Mouse (Mus musculus) left cerebral cortex, adult 2 months (tissue): ENCODE results near the gene Hs3st3a1. TPM values are rescaled to one million over a fixed set of nuclear protein-coding genes. Genes with fewer than 3 reads are reported as not detected.

Source experiments
- DNase-seq, 2 experiments: peaks; one replicate each; pipeline ENCODE4 v3.0.0; 2021 to 2022; ENCODE audit warnings: low spot score in 2 of 2, mixed read lengths in 1 of 2; ENCODE audit errors: extremely low spot score in 1 of 2
- H3K27ac ChIP-seq: fragments of 200-600 bp; 2 replicates; pipeline ENCODE4 v1.8.1; 2022
- H3K4me3 ChIP-seq: fragments of 200-600 bp; 2 replicates; pipeline ENCODE4 v1.8.1; 2022
- CTCF ChIP-seq: fragments of 200-600 bp; IDR thresholded peaks from 2 replicates; pipeline ENCODE4 v1.8.1; 2022; ENCODE audit warnings: antibody characterized with exemption, mild to moderate bottlenecking, moderate library complexity
- intact Hi-C: fragments of 180-260 bp; cut with DNase I; formaldehyde crosslinking; loops from one replicate; pipeline ENCODE4 v1.15.1; 2025
- total RNA-seq, 2 experiments: library from RNA; stranded (reverse); gene quantifications; 2 replicates each; pipeline ENCODE4 v1.2.3; 2021

Gene Hs3st3a1
- total RNA-seq, 2 experiments from 2014 or later = 1.1 TPM

- H3K4me3 ChIP-seq = no peak overlapping the region
- no peak for TF ChIP-seq CTCF
- H3K27ac ChIP-seq = no peak overlapping the region
- intact Hi-C loops = no loop called here
- no peak for DNase-seq
Observed at GRCm38 (mm10) chr11:64494448-64494847, 59.3 kb downstream of the Hs3st3a1 start.

DNA sequence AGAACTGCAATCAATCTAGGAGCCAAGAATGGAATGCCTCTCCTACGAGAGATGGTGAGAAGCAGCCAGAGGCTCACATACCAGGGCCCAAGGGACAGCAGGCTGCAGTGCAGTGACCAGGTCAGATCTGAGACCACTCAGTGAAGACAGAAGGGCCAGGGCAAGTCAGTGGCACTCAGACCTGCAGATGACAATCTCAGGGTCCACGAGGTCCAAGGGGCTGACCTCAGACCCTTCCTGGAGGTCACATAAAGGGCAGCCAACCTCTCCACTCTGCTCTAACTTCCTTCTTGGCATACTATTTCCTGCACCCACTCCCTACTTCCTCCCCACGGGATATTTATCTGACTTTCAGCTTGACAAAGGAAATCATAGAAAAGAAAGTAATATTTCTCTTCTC is 60.8 kb downstream of the Hs3st3a1 start:
- no peak overlapping the region for H3K4me3 ChIP-seq
- intact Hi-C loops = no loop called here
- TF ChIP-seq CTCF = no peak
- H3K27ac ChIP-seq = no peak overlapping the region
- DNase-seq = no peak

DNA sequence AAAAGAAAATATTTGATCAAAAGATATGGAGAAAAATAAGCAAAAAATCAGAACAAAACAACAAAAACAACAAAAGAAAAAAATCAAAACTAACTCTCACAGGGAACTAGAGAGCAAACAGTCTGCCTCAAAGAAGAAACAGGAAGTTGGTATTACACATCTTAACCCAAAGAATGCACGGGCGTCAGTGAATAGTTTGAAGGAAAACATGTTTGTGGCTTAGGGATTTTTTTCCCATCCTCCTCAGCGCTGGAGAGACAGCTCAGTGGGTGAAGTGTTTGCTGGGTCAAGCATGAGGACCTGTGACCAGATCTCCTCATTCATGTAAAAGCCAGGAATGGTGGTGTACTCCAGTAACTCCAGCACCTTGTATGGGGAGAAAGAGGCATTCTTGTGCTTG is 61.5 kb downstream of the Hs3st3a1 start:
- intact Hi-C loops = no loop called here
- DNase-seq = no peak
- no peak for TF ChIP-seq CTCF
- Histone ChIP-seq H3K27ac (no peak overlapping the region), H3K4me3 (no peak overlapping the region)

DNA sequence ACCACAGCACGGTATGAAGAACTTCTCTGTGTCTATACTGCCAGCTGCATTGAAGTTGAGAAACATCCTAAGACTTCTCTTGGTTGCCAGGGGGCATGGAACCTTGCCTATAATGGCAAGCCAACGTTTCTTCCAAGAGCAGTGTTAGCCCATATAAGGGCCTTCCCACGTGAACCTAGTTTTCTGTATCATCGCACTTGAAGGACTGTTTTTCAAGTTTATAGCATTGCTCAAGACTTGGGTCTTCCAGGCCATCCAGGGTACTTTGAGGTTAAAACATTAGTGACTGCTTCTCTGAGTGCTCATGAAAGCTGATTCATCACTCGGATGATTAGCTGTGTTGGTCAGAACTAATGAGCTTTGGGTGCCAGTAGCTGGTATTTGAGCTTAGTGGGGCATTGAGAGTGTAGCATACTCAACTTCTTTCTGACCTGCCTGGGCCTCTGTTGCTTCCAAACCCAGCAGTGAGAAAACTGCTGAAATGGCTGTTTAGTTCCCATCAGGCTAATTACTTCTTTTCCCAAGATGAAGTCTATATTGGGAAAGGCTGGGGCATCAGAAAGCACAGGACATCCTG is 65.5 kb downstream of the Hs3st3a1 start:
- no peak for DNase-seq
- no peak overlapping the region for H3K27ac ChIP-seq
- no peak overlapping the region for H3K4me3 ChIP-seq
- intact Hi-C loops = no loop called here
- TF ChIP-seq CTCF = no peak

- Histone ChIP-seq H3K27ac (no peak overlapping the region), H3K4me3 (no peak overlapping the region)
- intact Hi-C loops = no loop called here
- TF ChIP-seq CTCF = no peak
- DNase-seq = no peak
Observed at GRCm38 (mm10) chr11:64503040-64503439, 67.9 kb downstream of the Hs3st3a1 start.

- no peak for DNase-seq
- H3K27ac ChIP-seq = no peak overlapping the region
- intact Hi-C loops = no loop called here
- no peak for TF ChIP-seq CTCF
- no peak overlapping the region for H3K4me3 ChIP-seq
Observed at GRCm38 (mm10) chr11:64505924-64506323, 70.8 kb downstream of the Hs3st3a1 start.

DNA sequence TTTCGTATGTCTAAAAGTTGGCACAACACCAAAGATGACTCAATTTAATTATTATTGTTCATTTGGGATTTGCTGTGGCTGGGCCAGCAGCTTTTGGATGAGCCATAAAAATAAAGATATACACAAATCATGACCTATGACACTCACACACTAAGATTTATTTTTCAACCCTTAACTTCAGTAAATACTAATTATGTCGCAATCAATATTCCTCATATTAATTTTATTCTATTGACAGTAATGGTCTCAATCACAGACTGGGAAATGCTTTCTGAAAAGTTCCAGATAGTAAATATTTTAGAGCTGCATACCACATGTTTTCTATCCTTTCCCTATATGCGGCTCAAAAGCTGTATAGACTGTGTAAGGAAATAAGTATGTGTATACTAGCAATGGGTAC is 71.9 kb downstream of the Hs3st3a1 start:
- DNase-seq = no peak
- intact Hi-C loops = no loop called here
- no peak overlapping the region for H3K4me3 ChIP-seq
- TF ChIP-seq CTCF = no peak
- no peak overlapping the region for H3K27ac ChIP-seq

DNA sequence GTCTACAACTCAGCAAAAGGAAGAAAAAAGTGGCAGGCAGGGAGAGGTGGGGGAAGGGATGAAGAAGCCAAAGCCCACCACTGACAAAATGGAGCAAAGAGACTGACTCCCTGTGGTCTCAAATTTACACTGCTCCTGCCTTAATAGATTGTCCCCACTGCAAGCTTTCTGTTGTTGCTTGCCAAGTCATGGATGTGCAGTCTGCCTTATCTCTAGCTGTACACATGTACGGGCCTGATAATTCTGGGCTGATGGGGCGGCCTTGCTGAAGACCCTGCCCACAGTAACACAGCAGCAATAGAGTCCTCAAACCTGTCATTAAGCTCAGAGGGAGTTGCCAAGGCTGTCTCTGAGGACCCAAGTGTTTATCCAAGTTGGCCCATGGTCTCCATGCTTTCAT is 74.0 kb downstream of the Hs3st3a1 start:
- intact Hi-C loops = no loop called here
- no peak for TF ChIP-seq CTCF
- DNase-seq = no peak
- H3K27ac ChIP-seq = no peak overlapping the region
- no peak overlapping the region for H3K4me3 ChIP-seq

GRCm38 (mm10) chr11:64512301-64512700 is 77.2 kb downstream of the Hs3st3a1 start:
- H3K4me3 ChIP-seq = no peak overlapping the region
- no peak for TF ChIP-seq CTCF
- no peak overlapping the region for H3K27ac ChIP-seq
- intact Hi-C loops = no loop called here
- DNase-seq = no peak

DNA sequence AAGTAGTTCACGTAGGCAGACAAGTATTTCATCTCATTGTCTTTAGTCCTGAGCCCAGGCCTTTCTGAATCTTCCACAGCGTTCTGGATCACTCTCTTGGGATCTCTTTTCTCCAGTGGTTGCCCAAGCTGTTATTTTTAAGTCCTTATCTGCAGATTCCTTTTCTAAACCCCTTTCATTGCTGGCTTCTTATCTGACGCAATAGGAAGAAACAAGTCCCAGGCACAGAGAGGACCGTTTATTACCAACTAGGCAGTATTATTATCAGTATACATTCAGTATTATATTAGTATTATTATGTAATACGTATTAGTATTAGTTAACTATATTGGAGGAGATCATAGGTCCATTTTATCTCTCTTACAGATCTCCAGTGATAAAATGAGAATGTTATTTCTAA is 78.3 kb downstream of the Hs3st3a1 start:
- no peak for TF ChIP-seq CTCF
- no peak for DNase-seq
- Histone ChIP-seq H3K4me3 (no peak overlapping the region), H3K27ac (no peak overlapping the region)
- intact Hi-C loops = no loop called here

DNA sequence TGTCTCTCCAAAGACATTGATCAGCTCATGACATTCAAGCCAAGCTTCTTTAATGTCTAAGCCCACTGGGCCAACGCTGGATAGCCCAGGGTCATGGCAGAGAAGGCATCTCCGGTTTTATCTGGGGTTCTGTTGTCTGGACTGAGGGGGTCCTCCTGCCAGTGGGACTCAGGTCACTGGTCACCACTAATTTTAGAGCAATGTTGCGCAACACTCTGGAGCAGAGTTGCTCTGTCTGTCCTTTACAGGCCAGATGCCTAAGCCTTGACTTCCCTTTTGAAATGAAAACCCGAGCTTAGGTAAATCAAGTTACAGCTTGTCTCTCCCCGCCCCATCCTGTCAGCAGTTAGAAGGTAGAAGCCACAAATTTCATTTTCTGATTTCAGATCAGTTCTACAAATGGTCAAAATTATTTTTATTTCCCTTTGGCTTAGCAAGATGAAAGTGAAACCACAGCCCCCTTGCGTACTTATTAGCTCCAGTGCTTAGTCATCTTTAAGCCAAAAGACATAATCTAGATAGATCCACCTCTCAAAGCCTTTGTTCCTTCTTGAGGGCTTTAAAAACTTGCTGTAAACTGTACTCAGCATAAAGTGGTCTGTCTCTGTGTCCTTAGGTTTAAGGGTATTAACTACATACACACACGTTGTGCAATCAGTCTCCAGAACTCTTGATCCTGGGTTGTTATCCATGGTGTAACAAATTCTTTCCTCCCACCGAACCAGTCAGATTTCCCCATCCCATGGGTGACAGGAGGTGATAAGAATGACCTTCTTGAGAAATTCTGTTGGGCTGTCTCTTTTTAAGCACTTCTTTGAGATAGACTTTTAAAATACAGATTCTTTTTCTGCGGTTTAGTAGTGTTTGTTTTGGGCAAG is 81.8 kb downstream of the Hs3st3a1 start:
- no peak for TF ChIP-seq CTCF
- Histone ChIP-seq H3K27ac (no peak overlapping the region), H3K4me3 (no peak overlapping the region)
- no peak for DNase-seq
- intact Hi-C loops = no loop called here

- no peak overlapping the region for H3K27ac ChIP-seq
- no peak for TF ChIP-seq CTCF
- no peak for DNase-seq
- no peak overlapping the region for H3K4me3 ChIP-seq
- intact Hi-C loops = no loop called here
Observed at GRCm38 (mm10) chr11:64518146-64518841, 83.2 kb downstream of the Hs3st3a1 start.
